12 mouse cellular contexts compared by ENCODE assay signal in the genomic region with DNA sequence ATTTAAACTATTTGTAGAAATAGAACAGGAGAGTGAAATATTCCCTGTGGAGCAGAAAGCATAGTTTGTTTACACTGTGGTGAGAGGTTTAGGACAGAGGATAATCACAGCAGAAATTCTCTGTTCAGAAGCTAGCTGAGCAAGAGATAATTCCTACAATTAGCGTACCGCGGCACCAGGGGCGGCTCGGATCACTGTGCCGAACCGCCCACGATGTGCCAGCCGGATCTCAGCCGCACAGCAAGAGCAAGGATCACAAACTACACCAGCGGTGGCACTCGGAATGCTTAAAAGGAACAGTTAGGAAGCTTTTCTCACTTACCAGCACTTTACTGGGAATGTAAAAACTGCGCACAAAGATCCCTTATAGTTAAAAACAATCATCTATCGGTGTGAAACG. TPM values are rescaled to one million over a fixed set of nuclear protein-coding genes. Genes with fewer than 3 reads are reported as not detected.
DNase-seq lines count a peak whose midpoint lies in the region; ATAC-seq and TF ChIP-seq lines count a peak whose summit lies in the region.
"Had no signal": no experiment of that assay in that cellular context is flagged by ENCODE, and none has a peak within 500 bp of the region (broad histone marks: within the 10 kb centered on the region; RNA-seq: fewer than 3 reads in every experiment).

No protein-coding gene starts in this region.

- H3K4me2 ChIP-seq in hindbrain, embryonic 16.5 days (ENCODE audit: low read length), result peak overlapping the region; percentile 21; the same call in 1 of the 2 replicates
- H3K4me2 ChIP-seq in hindbrain, embryonic 14.5 days (replicated peaks), result no peak overlapping the region
- H3K4me2 ChIP-seq in forebrain, postnatal 0 days (ENCODE audit: low read depth), result no peak overlapping the region

- H3K27me3 ChIP-seq in hindbrain, embryonic 16.5 days (replicated peaks; ENCODE audit: control insufficient read depth, insufficient read depth, low read length), result no peaks in the 10 kb centered on the region
- no peaks in the 10 kb centered on the region for H3K27me3 ChIP-seq in hindbrain, embryonic 14.5 days (ENCODE audit: control insufficient read depth, insufficient read depth, low read length)
- no peaks in the 10 kb centered on the region for H3K27me3 ChIP-seq in thymus, adult 2 months (ENCODE audit: control insufficient read depth, insufficient read depth, low read length)
- no peaks in the 10 kb centered on the region for H3K27me3 ChIP-seq in forebrain, postnatal 0 days (ENCODE audit: insufficient read depth, low read length)

- no peak for TF ChIP-seq POLR2A in thymus, adult 2 months (IDR thresholded peaks at IDR 0.05; ENCODE audit: control insufficient read depth, extremely low read depth, insufficient read depth, low read length, poor library complexity)

- no peak overlapping the region for H3K9ac ChIP-seq in hindbrain, embryonic 16.5 days (ENCODE audit: low read depth, low read length)
- no peak overlapping the region for H3K9ac ChIP-seq in hindbrain, embryonic 14.5 days
- H3K9ac ChIP-seq in forebrain, postnatal 0 days, result no peak overlapping the region

- WGBS in hindbrain, embryonic 16.5 days, result 53% methylated on average over 15 of the region's 15 CpGs
- 58% methylated on average over 15 of the region's 15 CpGs for WGBS in hindbrain, embryonic 14.5 days
- 54% methylated on average over 15 of the region's 15 CpGs for WGBS in thymus, adult 2 months
- WGBS in forebrain, postnatal 0 days, result 50% methylated on average over 15 of the region's 15 CpGs

- DNase-seq in hindbrain, embryonic 14.5 days (ENCODE audit: low spot score), result no peak
- peak; percentile 15 for DNase-seq in thymus, postnatal 14 days
- DNase-seq in thymus, adult 2 months, result no peak
- DNase-seq in layer of hippocampus, adult 9-10 months (ENCODE audit: low spot score), result peak; percentile 2
- peak; percentile 2 to 21 for DNase-seq in right cerebral cortex, postnatal 36 days (ENCODE audit: low spot score in 2 of 2)
- DNase-seq in cerebellum, postnatal 4 days (ENCODE audit: low spot score in 2 of 2), result no peak
- no peak for DNase-seq in forebrain, postnatal 0 days
- DNase-seq: cerebellum, adult 18-20 months; lung, adult 2 months had no signal

- no peak overlapping the region for H3K27ac ChIP-seq in hindbrain, embryonic 16.5 days (ENCODE audit: low read depth, low read length)
- H3K27ac ChIP-seq in hindbrain, embryonic 14.5 days, result no peak overlapping the region
- H3K27ac ChIP-seq in thymus, adult 2 months (ENCODE audit: control insufficient read depth, insufficient read depth, low read length), result no peak overlapping the region
- H3K27ac ChIP-seq in forebrain, postnatal 0 days (ENCODE audit: low read depth, low read length), result no peak overlapping the region
- H3K27ac ChIP-seq: heart, embryonic 10.5 days had no signal

- H3K36me3 ChIP-seq in hindbrain, embryonic 16.5 days (ENCODE audit: control insufficient read depth, insufficient read depth, low read length), result no peaks in the 10 kb centered on the region
- no peaks in the 10 kb centered on the region for H3K36me3 ChIP-seq in hindbrain, embryonic 14.5 days (replicated peaks; ENCODE audit: control insufficient read depth, insufficient read depth)
- H3K36me3 ChIP-seq in thymus, adult 2 months (ENCODE audit: control insufficient read depth, insufficient read depth, low read length), result no peaks in the 10 kb centered on the region
- no peaks in the 10 kb centered on the region for H3K36me3 ChIP-seq in forebrain, postnatal 0 days (ENCODE audit: insufficient read depth)
- H3K36me3 ChIP-seq: heart, embryonic 10.5 days had no signal

- H3K4me3 ChIP-seq in hindbrain, embryonic 16.5 days (ENCODE audit: low read length), result no peak overlapping the region
- no peak overlapping the region for H3K4me3 ChIP-seq in hindbrain, embryonic 14.5 days (replicated peaks; ENCODE audit: low read length)
- H3K4me3 ChIP-seq in thymus, adult 2 months (ENCODE audit: control insufficient read depth, insufficient read depth, low read length), result no peak overlapping the region
- no peak overlapping the region for H3K4me3 ChIP-seq in forebrain, postnatal 0 days (ENCODE audit: low read depth, low read length)
- H3K4me3 ChIP-seq: heart, embryonic 10.5 days; myocyte had no signal

- peaks cover 2% of the 10 kb centered on the region; the same call in 1 of the 2 replicates for H3K4me1 ChIP-seq in hindbrain, embryonic 16.5 days (ENCODE audit: control insufficient read depth, insufficient read depth, low read depth, low read length)
- H3K4me1 ChIP-seq in hindbrain, embryonic 14.5 days (replicated peaks; ENCODE audit: control insufficient read depth, insufficient read depth, low read length), result no peaks in the 10 kb centered on the region
- peaks cover 3% of the 10 kb centered on the region for H3K4me1 ChIP-seq in thymus, adult 2 months (replicated peaks; ENCODE audit: control insufficient read depth, insufficient read depth, low read length)
- H3K4me1 ChIP-seq in forebrain, postnatal 0 days (ENCODE audit: insufficient read depth), result no peaks in the 10 kb centered on the region
- H3K4me1 ChIP-seq: heart, embryonic 10.5 days had no signal

- no peak for TF ChIP-seq CTCF in thymus, adult 2 months (IDR thresholded peaks at IDR 0.05; ENCODE audit: borderline replicate concordance, control insufficient read depth, extremely low read depth, insufficient read depth, low read length, poor library complexity)
- TF ChIP-seq CTCF in forebrain, postnatal 0 days (IDR thresholded peaks at IDR 0.05; ENCODE audit: low read depth), result no peak

- H3K9me3 ChIP-seq in hindbrain, embryonic 16.5 days (ENCODE audit: control insufficient read depth, low read length), result no peaks in the 10 kb centered on the region
- no peaks in the 10 kb centered on the region for H3K9me3 ChIP-seq in hindbrain, embryonic 14.5 days (ENCODE audit: control insufficient read depth, low read length)
- no peaks in the 10 kb centered on the region for H3K9me3 ChIP-seq in forebrain, postnatal 0 days (ENCODE audit: low read length)
- H3K9me3 ChIP-seq: heart, embryonic 10.5 days had no signal

- no peak for ATAC-seq in hindbrain, embryonic 16.5 days
- ATAC-seq in hindbrain, embryonic 14.5 days (ENCODE audit: low FRiP score), result no peak
- ATAC-seq in forebrain, postnatal 0 days, result no peak

RNA-seq across cellular contexts. Expression of gene Lrba, which starts 28.5 kb away (rescaled TPM):
- 5.9 and 6.1 TPM in 2 replicates for polyA plus RNA-seq in hindbrain, embryonic 16.5 days (2015; fragmentation: Nextera tagmentation; extraction: Ambion mirVana)
- polyA plus RNA-seq in hindbrain, embryonic 14.5 days (2014; fragmentation: Nextera tagmentation; extraction: Ambion mirVana), result 10.9 and 11.4 TPM in 2 replicates
- polyA plus RNA-seq in thymus, adult 2 months (2012; rRNA removed), result 13.7 and 14.5 TPM in 2 replicates
- total RNA-seq in forebrain, postnatal 0 days (2014; rRNA removed), result 16.1 and 18.5 TPM in 2 replicates
- polyA plus RNA-seq in forebrain, postnatal 0 days (2015; fragmentation: Nextera tagmentation; extraction: Ambion mirVana), result 0.82 and 1.6 TPM in 2 replicates

RNA-seq across cellular contexts. Expression of gene Rps3a1, which starts 53.5 kb away (rescaled TPM):
- 502 and 513 TPM in 2 replicates for polyA plus RNA-seq in hindbrain, embryonic 16.5 days (2015; fragmentation: Nextera tagmentation; extraction: Ambion mirVana)
- 624 and 685 TPM in 2 replicates for polyA plus RNA-seq in hindbrain, embryonic 14.5 days (2014; fragmentation: Nextera tagmentation; extraction: Ambion mirVana)
- polyA plus RNA-seq in thymus, adult 2 months (2012; rRNA removed), result 338 and 396 TPM in 2 replicates
- total RNA-seq in forebrain, postnatal 0 days (2014; rRNA removed), result 996 and 1,231 TPM in 2 replicates
- 709 and 888 TPM in 2 replicates for polyA plus RNA-seq in forebrain, postnatal 0 days (2015; fragmentation: Nextera tagmentation; extraction: Ambion mirVana)

Comparison
In these comparisons a context has a peak if more than half of its experiments do, and no peak if none do; other contexts are left out.
1. DNase-seq: peak in thymus, postnatal 14 days (single experiment), layer of hippocampus, adult 9-10 months (single experiment) and right cerebral cortex, postnatal 36 days (2 of 2); none in hindbrain, embryonic 14.5 days (single experiment), thymus, adult 2 months (single experiment), cerebellum, postnatal 4 days (0 of 2) and forebrain, postnatal 0 days (single experiment).